In genomic region chr7:34571295-34571694, GRCm38 (mm10) we compare ENCODE assay signal across 8 mouse cellular contexts.
DNase-seq lines count a peak whose midpoint lies in the region; ATAC-seq lines count a peak whose summit lies in the region.

No protein-coding gene starts in this region.

- H3K27ac ChIP-seq in heart, embryonic 13.5 days (replicated peaks) = peak overlapping the region; percentile 57
- H3K27ac ChIP-seq in kidney, embryonic 16.5 days (ENCODE audit: low read length) = peak overlapping the region; percentile 94
- H3K27ac ChIP-seq in midbrain, embryonic 11.5 days (ENCODE audit: low read depth, low read length) = peak overlapping the region; percentile 89; the same call in 1 of the 2 replicates

- no peaks in the 10 kb centered on the region; the same call in 1 of the 2 replicates for H3K9me3 ChIP-seq in heart, embryonic 13.5 days
- H3K9me3 ChIP-seq in kidney, embryonic 16.5 days (ENCODE audit: low read length) = no peaks in the 10 kb centered on the region; the same call in 1 of the 2 replicates
- no peaks in the 10 kb centered on the region for H3K9me3 ChIP-seq in midbrain, embryonic 11.5 days (ENCODE audit: control insufficient read depth, low read length)

- peak; percentile 27 to 42 for DNase-seq in urinary bladder, adult 18-20 months (ENCODE audit: low spot score in 2 of 2)
- no peak for DNase-seq in urinary bladder, adult 2 months (ENCODE audit: low spot score)
- DNase-seq in midbrain, embryonic 11.5 days (ENCODE audit: low spot score, missing footprints) = peak; percentile 91
- DNase-seq in thymus, postnatal 4 days = no peak
- DNase-seq in cerebellum, adult 9-10 months = no peak

- H3K27me3 ChIP-seq in heart, embryonic 13.5 days (replicated peaks) = no peaks in the 10 kb centered on the region
- no peaks in the 10 kb centered on the region for H3K27me3 ChIP-seq in kidney, embryonic 16.5 days (ENCODE audit: insufficient read depth, low read length)
- no peaks in the 10 kb centered on the region for H3K27me3 ChIP-seq in midbrain, embryonic 11.5 days (ENCODE audit: control insufficient read depth, insufficient read depth, low read length)

- H3K4me2 ChIP-seq in heart, embryonic 13.5 days = peak overlapping the region; percentile 80
- peak overlapping the region; percentile 64 for H3K4me2 ChIP-seq in kidney, embryonic 16.5 days (replicated peaks; ENCODE audit: low read depth, low read length)
- peak overlapping the region; percentile 55 for H3K4me2 ChIP-seq in midbrain, embryonic 11.5 days

- H3K36me3 ChIP-seq in heart, embryonic 13.5 days = no peaks in the 10 kb centered on the region
- no peaks in the 10 kb centered on the region for H3K36me3 ChIP-seq in kidney, embryonic 16.5 days (ENCODE audit: insufficient read depth, low read length)
- H3K36me3 ChIP-seq in midbrain, embryonic 11.5 days (ENCODE audit: control insufficient read depth, insufficient read depth, low read length) = no peaks in the 10 kb centered on the region

- peak overlapping the region; percentile 45; the same call in 1 of the 2 replicates for H3K4me3 ChIP-seq in heart, embryonic 13.5 days
- H3K4me3 ChIP-seq in kidney, embryonic 16.5 days (ENCODE audit: low read length) = peak overlapping the region; percentile 40; the same call in 1 of the 2 replicates
- no peak overlapping the region for H3K4me3 ChIP-seq in midbrain, embryonic 11.5 days (ENCODE audit: low read depth, low read length)

- peak overlapping the region; percentile 74 for H3K9ac ChIP-seq in heart, embryonic 13.5 days
- H3K9ac ChIP-seq in kidney, embryonic 16.5 days (replicated peaks; ENCODE audit: low read length) = peak overlapping the region; percentile 60
- peak overlapping the region; percentile 50; the same call in 1 of the 2 replicates for H3K9ac ChIP-seq in midbrain, embryonic 11.5 days (ENCODE audit: low read length)

- WGBS in heart, embryonic 13.5 days = 20% methylated on average over 10 of the region's 10 CpGs
- 33% methylated on average over 10 of the region's 10 CpGs for WGBS in kidney, embryonic 16.5 days
- WGBS in midbrain, embryonic 11.5 days = 41% methylated on average over 10 of the region's 10 CpGs

- ATAC-seq in heart, embryonic 13.5 days (ENCODE audit: extremely low read depth, insufficient number of reproducible peaks, low FRiP score, low TSS enrichment) = no peak
- peak; percentile 54 for ATAC-seq in kidney, embryonic 16.5 days (ENCODE audit: low FRiP score, low TSS enrichment)
- 0 out of 2 replicates have a peak, but pooled peaks have one; percentile 0 for ATAC-seq in midbrain, embryonic 11.5 days (ENCODE audit: low FRiP score)
- ATAC-seq in granulocyte monocyte progenitor cell, adult 5-6 weeks (replicated peaks; ENCODE audit: poor library complexity, severe bottlenecking) = no peak

- peaks cover 22% of the 10 kb centered on the region for H3K4me1 ChIP-seq in heart, embryonic 13.5 days
- H3K4me1 ChIP-seq in kidney, embryonic 16.5 days (ENCODE audit: insufficient read depth, low read length) = peaks cover 25% of the 10 kb centered on the region
- H3K4me1 ChIP-seq in midbrain, embryonic 11.5 days (ENCODE audit: control insufficient read depth, insufficient read depth, low read length) = peaks cover 16% of the 10 kb centered on the region

Comparison
In these comparisons a context has a peak if more than half of its experiments do, and no peak if none do; other contexts are left out.
1. DNase-seq: peak in urinary bladder, adult 18-20 months (2 of 2) and midbrain, embryonic 11.5 days (single experiment); none in urinary bladder, adult 2 months (single experiment), thymus, postnatal 4 days (single experiment) and cerebellum, adult 9-10 months (single experiment).
2. ATAC-seq: peak in kidney, embryonic 16.5 days (single experiment) and midbrain, embryonic 11.5 days (single experiment); none in heart, embryonic 13.5 days (single experiment) and granulocyte monocyte progenitor cell, adult 5-6 weeks (single experiment).
3. Peak in every context shown above with its lines, with median percentiles within 50 percentile points of each other: H3K27ac ChIP-seq, H3K4me2 ChIP-seq and H3K9ac ChIP-seq.